Mouse (Mus musculus) left cerebral cortex, postnatal 10 days (tissue): ENCODE measurements at regions not wholly inside any gene's neighbourhood (a gene's known extent, or its start where the extent isn't known, plus 50 kb on each side); places are given as distances from the start of the nearest gene placed in this dataset.
"Not testable (repeated sequence)": the region's sequence is repeated elsewhere in the genome, so short reads cannot be mapped to it uniquely, and the experiment has no call there.

Source experiments
- DNase-seq, 2 experiments: peaks; one replicate each; pipeline ENCODE4 v3.0.0; 2021 to 2022; ENCODE audit warnings: low spot score in 2 of 2, mixed read lengths in 1 of 2; ENCODE audit errors: extremely low spot score in 1 of 2
- intact Hi-C: fragments of 180-260 bp; cut with DNase I; formaldehyde crosslinking; loops from one replicate; pipeline ENCODE4 v1.15.1; 2025

- intact Hi-C loops = no loop called here
- no peak for DNase-seq
Observed at GRCm38 (mm10) chr3:57073962-57074506, 227.8 kb downstream of the Tm4sf1 start.

DNA sequence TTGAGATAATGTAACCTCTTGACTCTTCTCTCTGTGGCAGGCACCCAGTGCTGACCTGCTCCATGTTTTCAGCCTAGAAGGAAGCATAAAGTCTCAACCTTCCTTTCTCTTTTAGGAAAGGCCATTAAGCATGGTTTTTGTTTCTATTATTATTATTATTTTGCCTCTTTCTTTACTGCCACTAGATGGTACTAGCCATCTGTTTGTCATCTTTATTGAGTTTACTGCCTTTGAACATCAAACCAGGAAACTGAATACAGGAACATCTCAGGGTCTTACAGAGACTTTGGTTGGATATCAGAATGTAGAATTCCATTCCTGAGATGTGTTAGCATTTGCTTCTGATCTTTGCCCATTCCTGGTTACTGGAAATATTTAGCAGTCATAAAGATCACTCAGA is 268.8 kb downstream of the Tm4sf1 start:
- DNase-seq = no peak
- intact Hi-C loops = no loop called here

GRCm38 (mm10) chr3:57018171-57018570 is 283.6 kb downstream of the Tm4sf1 start:
- intact Hi-C loops = no loop called here
- DNase-seq = no peak

GRCm38 (mm10) chr3:56981305-56981660 is 320.5 kb downstream of the Tm4sf1 start:
- intact Hi-C loops = no loop called here
- no peak for DNase-seq

- intact Hi-C loops = no loop called here
- no peak for DNase-seq
Observed at GRCm38 (mm10) chr3:56980593-56981304, 321.0 kb downstream of the Tm4sf1 start.

GRCm38 (mm10) chr3:56966008-56966407 is 335.8 kb downstream of the Tm4sf1 start:
- no peak for DNase-seq
- intact Hi-C loops = no loop called here

GRCm38 (mm10) chr3:56965444-56965843 is 336.3 kb downstream of the Tm4sf1 start:
- intact Hi-C loops = no loop called here
- no peak for DNase-seq

- intact Hi-C loops = no loop called here
- DNase-seq = no peak
Observed at GRCm38 (mm10) chr3:56964156-56964555, 337.6 kb downstream of the Tm4sf1 start.

DNA sequence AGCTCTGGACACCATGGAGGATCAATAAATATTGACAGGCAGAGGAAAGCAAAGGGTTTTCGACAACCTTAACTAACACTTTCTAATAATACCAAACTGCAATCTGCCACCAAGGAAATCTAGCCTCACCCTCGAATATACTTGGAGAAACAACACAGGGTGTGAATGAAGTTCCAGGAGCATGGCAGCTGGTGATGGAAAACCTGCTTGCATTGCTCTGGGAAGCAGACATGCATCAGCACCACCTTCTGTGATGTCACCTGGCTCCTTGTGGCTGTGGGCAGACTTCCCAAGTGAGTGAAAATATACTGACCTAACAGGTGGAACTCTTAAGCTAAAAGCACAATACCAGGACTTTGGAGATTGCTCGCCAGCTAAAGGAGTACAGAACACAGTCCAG is 338.5 kb downstream of the Tm4sf1 start:
- intact Hi-C loops = no loop called here
- no peak for DNase-seq

DNA sequence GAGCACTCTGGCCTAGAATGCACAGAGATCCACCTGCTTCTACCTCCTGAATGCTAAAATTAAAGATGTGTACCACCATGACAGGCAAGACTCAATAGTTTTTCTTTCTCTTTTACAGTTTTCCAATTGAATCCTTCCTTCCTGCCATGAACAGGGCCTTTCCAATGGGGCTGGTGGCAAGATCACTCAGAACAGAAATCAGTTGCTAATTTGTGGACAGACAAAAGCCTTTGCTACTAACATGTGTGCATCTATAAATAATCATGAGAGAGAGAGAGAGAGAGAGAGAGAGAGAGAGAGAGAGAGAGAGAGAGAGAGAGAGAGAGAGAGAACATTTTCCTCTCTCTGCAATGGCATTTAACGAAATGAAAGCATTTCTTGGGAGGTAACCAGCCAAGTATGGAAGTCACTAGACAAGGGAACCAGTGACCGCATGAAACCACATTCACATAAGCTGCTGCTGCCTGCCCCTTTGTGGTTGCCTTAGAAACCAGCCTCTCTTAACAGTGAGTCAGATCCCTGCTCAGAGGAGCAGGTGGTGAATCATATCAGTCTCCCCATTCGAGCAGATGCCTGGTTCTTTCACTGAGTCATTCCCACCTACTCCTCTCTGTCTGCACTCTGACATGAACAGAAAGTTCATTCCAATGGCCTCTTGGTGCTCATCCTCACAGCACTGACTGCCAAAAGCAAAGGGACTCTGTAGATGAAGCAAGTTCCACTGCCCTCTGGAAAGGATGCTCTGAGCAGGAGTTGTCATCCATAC is 339.4 kb downstream of the Tm4sf1 start:
- intact Hi-C loops = no loop called here
- DNase-seq = peak; percentile 35 to 67

- DNase-seq = no peak
- intact Hi-C loops = no loop called here
Observed at GRCm38 (mm10) chr3:56956978-56957377, 344.8 kb downstream of the Tm4sf1 start.

- intact Hi-C loops = no loop called here
Observed at GRCm38 (mm10) chr3:56955799-56956121, 346.0 kb downstream of the Tm4sf1 start.

DNA sequence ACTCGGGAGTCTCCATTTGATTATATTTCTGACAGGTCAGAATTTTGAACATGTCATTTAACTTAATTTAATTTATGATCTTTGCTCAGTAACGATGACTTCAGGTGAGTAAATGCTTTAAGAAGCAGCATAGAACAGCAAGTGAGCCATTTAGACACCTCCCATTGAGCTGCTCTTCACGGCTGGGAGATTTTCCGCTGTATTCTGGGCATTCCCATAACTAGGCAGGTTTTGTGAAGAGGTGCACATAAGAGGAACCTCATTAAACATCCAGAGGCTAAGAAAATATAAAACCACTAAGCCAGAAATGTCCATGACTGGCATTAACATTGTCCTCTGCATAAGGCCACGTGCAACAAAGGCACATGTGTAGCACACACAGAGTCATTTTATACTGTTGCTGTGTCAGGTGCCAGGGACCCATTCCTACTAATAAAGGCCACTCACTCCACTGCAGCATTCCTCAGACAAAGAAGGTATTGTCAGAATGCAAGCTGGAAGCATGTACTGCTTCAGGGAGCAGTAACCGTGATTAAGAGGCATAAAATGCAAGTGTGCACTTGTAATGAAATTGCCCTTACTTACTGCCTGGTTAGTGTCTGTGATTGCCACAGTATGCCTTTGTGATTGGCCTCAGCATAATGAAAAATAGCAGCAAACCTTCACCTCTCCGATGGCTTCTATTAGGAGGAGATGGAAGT is 346.5 kb downstream of the Tm4sf1 start:
- DNase-seq = no peak
- intact Hi-C loops = no loop called here

More at GRCm38 (mm10) chr3:56955799-56956121, 346.0 kb downstream of the Tm4sf1 start:
- DNase-seq = no peak

GRCm38 (mm10) chr3:56942557-56942956 is 359.2 kb downstream of the Tm4sf1 start:
- intact Hi-C loops, DNase-seq: not testable (repeated sequence)

DNA sequence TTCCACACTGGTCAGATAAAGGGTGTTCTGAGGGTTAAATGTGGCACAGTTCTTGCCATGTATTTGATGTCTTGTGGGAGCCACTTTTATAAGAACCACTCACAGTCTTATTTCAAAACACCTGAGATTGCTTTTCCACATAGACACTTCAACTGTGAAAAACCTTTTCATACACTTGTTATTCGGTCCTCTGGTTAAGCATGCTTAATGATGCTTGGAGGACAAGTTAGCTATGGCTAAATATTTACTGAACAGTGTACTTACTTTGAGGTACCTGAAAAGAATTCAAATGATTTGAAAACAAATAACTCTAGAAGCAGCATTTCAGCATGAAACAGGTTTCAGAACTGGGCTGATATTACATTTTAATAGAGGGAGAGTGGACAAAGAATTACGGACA is 372.8 kb downstream of the Tm4sf1 start:
- intact Hi-C loops, DNase-seq: not testable (repeated sequence)

DNA sequence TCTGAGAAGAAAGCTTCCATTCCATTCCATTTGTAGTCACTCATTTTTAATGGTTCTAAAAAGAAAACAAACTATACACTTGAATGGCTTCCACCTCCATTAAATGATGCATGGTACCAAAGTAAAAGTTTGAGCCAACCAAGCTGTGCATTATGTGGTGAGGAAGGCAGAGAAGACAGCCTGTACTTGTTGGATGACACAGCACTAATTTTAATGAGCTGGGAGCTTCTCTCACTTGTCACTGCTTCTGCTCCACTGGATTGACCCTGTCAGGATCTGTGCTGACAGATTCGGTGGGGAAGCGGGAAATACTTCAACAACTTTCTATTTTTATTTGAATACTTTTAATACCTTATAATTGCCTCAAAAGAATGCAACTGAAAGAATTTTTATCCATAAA is 403.3 kb downstream of the Tm4sf1 start:
- intact Hi-C loops = no loop called here
- DNase-seq = no peak

DNA sequence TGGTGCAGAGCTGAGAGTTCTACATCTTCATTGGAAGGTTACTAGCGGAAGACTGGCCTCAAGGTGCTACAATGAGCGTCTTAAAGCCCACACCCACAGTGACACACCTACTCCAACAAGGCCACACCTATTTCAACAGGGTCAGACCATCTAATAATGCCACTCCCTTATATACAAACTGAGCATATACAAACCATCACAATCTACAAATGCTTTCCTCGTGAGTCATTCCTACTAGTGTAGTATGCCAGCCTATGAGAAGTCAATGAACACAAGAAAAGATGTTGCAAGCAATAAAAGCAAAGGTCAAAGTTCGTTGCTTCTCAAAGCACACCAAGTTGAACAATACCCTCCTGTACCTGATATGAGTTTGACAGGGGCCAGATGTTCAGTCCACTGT is 424.7 kb downstream of the Tm4sf1 start:
- no peak for DNase-seq
- intact Hi-C loops = no loop called here

DNA sequence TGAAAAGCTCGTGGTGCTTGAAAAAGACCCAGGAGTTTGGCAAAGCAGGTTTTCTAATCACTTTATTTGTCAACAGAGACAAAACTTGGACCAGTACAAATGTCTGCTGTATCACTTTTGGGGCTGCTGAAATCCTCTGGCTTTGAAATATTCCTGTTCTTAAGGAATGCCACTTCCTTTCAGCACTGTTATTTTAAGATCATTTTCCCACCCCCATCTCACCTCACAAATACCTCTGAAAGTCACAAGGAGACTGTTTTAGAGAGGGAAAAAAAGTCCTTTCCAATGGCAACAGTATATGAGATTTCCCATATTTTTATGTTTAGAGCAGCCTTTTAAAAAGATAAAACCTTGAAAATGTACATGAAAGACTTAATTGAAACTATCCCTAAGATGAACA is 438.2 kb downstream of the Tm4sf1 start:
- no peak for DNase-seq
- intact Hi-C loops = no loop called here

- no peak for DNase-seq
- intact Hi-C loops = no loop called here
Observed at GRCm38 (mm10) chr3:56859841-56860240, 441.9 kb downstream of the Tm4sf1 start.

DNA sequence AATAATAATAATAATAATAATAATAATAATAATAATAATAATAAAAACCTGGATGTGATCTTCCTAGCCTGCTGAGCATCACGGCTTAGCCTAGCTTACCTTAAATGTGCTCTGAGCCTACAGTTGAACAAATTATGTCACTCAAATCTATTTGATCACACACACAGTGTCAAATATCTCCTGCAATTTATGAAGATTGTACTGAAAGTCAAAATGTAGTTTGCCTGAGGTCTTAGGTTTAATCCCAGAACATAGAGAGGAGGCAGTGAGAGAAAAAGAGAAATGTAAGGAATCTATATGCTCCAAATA is 456.4 kb downstream of the Tm4sf1 start:
- DNase-seq = no peak
- intact Hi-C loops = no loop called here
